Mouse (Mus musculus) right cerebral cortex, postnatal 25 days (tissue): ENCODE data around the gene Siglec1.
"Not testable (repeated sequence)": the region's sequence is repeated elsewhere in the genome, so short reads cannot be mapped to it uniquely, and the experiment has no call there.

ENCODE experiments used
- DNase-seq: peaks from one replicate; pipeline ENCODE4 v3.0.0; 2022

Siglec1 gene

DNA sequence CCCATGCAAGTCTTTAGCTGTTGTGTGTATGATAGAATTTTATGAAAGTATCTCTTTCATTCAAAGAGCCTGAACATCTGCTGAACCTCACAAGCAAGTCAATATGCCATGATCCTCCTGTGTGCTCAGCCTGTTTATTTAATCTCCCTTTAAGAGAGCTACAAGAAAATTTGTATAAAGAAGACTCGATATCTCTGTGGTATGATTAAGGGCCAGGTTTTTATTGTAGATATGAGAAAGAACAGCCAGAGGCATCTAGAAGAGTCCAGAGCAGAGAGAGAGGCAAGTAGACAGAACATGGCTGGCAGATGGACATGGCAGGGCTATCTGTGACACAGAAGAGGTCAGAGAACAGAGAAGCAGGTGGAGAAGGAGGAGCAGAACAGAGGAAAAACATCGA lies 40.5 kb downstream of the Siglec1 start:
- DNase-seq: no peak

DNA sequence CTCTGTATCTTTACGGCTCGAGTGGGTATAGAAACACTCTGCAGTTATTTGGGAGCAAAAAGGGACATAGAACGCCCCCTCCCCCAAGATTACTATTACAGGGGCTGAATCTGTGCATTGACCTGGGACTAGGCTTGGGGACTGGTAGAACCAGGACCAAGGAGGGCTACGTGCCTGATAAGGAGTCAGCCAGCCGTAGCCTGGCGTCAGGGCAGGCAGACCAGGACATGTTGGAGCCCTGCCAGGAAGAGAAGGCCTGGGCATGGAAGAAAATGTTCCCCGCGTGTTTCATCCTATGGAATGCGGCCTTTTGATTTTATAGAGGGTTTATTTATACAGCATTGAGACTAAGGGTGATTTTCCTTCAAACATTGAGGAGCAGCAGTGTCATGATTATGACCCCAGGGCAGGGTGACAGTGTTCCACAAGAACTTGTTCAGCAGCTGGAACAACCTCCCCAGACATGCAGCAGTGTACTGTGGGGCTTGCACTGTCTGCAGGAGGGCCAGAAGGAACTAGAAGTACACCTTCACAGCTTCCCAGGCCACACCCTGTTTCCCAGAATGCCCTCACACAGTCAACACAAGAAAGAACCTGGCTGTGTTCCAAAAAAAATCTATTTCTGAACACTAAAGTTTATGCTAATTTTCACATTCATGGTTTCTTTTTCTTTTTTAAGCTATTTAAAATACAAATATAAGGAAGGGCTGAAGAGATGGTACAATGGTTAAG lies 41.4 kb downstream of the Siglec1 start:
- DNase-seq: no peak

DNA sequence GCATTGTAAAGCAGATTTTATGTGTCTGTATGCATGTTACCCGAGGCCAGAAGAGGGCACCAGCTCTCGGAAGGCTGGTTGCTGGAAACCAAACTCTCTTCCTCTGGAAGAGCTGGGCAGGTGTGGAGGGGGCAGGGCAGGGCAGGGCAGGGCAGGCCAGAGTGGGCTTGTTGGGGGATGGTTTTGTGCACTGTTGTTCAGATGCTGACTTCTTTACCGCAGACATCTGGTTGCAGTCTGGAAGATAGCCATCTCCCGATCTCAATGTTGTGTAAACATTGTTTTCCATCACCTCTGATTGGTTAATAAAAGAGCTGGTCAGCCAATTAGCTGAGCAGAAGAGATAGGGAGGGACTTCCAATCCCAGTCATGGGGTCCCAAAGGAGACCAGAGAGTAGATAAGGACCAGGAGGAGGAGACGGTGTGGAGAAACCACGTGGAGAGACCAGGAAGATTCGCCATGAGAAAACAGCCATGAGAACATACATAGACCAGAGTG lies 42.2 kb downstream of the Siglec1 start:
- no peak for DNase-seq

DNA sequence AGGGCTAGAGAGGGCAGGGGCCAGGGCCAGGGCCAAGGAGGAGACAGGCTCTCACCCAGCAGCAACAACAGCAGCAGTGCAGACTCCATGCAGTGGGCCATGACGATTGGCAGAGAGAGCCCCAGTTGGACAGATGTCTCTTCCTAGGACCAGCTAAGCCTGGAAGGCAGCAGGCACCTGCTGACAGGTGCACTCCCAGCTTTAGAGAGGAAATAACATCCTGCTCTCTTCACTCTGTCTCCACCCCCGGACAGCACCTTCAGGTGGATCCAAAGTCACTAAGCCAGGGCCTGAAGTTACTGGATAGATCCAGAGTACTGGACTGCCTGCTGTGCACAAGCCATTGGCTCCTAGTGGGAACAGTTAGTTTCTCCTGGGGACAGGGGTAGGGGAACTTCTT lies 43.6 kb downstream of the Siglec1 start, which contains the start of gene Gfra4:
Gene Gfra4 (minus strand): TSS at position 101 of the 400 bp plus-strand sequence.
- DNase-seq: no peak

DNA sequence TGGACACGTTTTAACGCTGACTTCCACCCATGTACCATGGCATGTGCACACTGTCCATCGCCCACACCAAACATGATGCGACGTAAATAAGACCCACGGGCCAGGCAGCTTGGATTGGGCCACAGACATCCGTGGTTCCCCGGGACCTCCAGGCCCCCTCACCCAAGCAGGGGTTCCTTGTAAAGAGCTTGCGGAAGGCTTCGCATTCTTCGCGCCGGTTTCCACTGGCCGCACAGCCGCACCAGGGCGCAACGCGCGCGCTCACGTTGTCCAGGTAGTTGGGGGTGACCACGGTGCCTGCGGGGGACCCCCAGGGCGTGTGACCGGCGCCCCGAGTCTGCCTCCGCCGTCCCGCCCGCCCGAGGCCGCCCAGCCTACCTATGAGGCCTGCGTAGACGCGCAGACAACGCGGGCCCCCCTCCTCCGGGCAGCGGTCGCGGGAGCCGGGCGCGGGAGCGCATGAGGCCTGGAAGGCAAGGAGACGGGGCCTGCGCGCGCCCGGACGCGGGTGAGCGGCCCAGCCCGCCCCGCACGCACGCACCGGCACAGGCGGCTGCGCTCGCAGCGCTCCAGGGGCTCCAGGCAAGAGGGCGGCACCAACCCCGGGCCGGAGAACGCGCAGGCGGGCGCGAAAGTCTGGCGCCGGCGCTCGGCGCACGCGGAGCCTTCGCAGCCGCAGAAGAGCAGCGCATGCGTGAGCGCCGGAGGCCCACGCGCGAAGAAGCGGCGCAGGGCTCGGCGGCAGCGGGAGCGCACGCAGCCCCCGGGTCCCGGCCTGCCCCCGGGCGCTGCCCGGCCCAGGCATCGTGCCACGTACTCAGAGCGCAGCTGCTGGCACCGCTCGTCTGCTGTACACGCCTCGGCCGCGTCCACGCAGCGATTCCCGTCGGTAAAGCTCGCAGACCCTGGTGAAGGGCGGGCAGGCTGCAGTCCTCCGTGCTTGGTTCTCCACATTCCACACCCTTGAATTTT lies 45.4 kb downstream of the Siglec1 start:
- DNase-seq: peak; percentile 89

DNA sequence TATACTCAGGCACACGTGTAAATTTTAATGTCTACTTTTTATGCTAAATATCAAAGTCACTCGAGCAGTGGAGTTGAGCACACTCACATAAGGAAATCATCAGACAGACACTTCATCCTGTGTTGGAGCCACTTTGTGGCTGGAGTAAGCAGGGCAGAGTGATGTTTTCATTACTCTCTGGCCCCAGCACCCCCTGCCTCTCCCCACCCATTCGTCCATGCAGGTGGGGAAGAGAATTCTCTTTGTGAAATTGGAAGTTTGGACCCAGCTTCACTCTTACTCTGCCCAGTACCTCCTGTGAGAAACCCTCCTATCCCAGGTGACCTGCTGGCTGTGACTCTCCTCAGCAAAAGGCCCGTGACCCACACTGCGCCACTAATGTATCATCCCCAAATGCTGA lies 47.9 kb downstream of the Siglec1 start:
- DNase-seq: no peak

DNA sequence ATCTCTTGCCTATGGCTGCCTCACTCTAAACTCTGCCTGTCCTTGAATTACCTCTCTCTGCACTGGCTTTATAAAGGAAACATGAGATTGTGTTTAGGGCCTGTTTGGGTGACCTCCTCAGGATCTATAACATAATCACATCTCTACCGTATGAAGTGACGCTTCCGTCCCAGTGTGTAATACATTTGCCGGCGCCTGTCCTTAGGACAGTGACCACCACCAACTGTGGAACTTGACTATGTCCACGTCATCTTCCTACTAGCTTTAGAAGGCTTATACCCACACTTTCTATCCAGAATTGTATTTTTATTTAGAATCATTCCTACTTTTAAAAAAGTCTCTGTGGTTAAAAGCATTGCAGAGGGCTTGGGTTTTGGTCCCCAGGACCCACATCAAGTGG lies 48.4 kb downstream of the Siglec1 start:
- DNase-seq: no peak

DNA sequence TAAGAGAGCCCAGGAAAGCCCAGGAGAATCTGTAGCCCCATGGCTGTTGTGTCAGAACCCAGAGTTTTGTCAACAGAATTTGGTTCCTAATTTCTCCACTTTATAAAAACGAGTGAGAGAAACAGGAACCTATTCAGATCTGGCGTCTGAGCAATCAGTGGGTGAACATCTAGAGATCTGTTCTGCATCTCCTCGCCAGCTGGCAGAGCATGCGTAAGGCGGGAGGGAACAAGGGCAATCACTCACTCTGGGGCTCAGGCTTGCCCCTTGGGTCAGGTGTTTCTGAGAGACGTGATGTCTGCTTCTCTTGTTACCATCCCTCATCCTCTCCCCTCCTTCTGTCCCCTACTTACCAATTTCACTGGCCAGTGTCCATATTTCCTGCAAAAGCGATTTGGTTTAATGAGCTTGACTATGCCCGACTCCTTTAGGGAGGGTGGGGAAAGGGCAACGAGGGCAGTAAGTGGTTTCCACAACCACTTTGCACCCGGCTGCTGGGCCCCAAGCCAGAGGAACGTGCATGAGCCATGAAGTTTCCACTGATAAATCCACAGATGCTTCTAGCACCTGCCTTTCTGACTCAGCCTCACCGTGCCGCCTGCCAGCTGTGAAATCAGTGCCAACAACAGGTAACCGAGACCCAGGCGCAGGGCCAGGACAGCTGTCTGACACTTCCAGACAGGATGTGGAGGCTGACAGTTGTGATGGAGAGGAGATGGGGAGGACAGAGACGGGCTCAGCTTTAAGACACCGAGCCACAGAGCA lies 49.2 kb downstream of the Siglec1 start:
- peak; percentile 58 for DNase-seq

DNA sequence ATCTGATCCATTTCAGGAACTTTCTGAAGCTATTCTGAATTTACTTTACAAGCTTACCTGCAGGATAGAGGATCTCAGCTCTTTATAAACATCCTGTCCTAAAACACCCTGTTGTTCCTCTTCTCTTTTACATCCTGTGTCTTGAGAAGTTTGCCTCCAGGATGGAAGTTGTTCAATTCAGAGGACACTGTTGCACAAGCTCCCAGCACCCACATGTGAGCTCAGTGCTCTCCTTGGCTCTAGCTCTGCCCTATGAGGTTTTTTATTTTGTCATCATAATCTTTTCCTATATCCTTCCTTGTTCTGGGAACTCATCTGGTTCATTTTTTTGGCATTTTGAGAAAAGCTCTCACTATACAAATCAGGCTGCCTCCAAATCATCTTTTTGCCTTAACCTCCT lies 49.8 kb downstream of the Siglec1 start:
- DNase-seq: no peak

DNA sequence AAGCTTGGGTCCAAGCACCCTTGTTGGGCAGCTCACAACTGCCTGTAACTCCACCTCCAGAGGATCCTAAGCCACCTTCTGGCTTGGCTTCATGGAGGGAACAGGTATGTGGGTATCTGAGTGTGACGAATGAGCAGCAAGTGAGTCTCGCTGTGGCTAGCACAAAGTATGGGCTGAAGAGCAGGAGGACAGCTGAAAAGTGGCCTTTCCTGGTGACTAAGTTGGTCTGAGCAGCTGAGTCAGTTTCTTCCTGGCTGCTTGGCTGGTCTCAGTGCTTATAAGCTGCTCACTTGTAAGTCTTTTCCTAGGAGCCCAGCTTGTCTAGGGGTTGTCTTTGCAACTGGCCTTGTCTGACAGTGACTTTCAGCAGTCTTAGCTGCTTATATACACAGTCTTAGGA lies 50.2 kb downstream of the Siglec1 start:
- DNase-seq: no peak

DNA sequence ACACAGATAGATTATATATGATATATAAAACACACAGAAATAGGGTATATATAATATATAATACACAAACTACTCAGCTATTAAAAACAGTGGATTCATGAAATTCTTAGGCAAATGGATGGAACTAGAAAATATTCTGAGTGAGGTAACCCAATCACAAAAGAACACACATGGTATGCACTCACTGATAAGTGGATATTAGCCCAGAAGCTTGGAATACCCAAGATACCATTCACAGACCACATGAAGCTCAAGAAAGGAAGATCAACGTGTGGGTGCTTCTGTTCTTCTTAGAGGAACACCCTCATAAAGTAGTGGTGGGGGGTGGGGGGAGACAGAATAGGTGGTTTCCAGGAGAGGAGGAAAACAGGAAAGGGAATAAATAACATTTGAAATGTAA lies 55.2 kb downstream of the Siglec1 start:
- DNase-seq: not testable (repeated sequence)

DNA sequence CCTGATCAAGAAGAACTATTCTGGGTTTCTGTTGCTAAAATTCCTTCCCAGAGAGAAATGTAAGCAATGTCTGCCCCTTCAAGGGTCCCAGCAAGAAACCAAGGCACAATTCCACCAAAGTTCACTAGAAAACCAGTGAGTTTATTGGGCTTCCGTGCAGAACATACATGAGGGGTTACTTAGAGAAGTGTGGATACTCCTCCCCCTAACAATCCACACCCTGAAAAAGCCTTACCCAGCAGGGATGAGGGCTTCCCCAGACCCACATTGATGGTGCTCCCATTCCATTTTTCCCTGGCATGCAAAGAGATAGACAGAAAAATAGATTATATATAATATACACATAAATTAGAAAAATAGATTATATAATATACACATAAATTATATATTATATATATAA lies 55.6 kb downstream of the Siglec1 start:
- no peak for DNase-seq

DNA sequence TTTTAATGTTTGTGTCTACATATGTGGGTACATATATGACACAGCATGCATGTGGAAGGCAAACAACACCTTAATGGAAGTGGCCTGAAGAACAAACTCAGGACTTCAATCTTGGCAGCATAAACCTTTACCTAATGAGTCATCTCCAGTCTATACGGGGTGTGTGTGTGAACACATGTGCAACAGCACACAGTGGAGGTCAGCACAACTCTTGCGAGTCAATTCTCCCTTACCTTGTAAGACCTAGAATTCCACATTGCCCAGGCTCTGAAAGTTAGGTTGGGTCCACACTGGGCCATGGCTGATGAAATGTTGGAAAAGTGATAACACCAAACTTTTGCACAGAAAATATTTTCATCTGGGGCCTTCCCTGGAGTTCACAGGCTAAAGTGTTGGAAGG lies 56.0 kb downstream of the Siglec1 start:
- DNase-seq: no peak

DNA sequence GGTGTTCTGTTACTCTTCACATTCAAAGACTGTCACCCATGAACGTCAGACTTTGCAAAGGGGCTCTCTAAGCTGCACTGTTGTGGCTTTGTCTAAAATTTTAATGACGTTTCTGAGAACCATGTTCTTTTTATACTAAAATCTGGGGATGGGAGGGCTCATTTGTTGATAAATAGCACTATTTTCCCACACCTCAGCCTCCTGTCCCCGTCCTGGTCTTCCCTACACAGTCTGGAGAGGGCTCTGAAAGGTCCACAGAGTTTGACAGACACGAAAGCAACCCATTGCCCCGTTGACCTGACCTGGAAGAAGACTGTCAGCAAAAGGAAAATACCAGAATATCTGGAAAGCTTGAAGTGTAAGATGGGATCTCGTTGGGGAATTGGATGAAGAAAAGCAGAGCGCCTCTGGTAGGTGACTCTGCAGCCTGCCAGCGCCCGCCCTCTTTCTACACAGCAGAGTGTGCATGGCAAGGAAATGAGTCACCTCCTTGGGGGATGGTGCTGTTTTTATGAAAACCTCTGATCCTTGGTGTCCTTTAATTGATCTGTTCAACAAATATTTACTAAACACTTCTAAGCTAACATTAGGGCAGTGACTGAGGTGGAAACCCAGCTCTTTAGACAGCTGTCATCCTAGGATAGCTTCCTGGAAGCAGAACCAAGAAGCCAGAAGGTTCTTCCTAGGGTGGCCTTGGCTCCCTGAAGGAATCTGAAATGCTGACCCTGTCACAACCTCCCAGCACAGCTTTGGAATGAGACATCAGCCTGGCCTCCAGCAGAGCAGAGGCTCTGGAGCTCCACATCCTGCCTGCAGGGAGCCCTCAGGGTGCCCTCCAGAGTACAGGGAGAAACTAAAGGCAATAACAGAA lies 57.3 kb downstream of the Siglec1 start:
- DNase-seq: no peak

DNA sequence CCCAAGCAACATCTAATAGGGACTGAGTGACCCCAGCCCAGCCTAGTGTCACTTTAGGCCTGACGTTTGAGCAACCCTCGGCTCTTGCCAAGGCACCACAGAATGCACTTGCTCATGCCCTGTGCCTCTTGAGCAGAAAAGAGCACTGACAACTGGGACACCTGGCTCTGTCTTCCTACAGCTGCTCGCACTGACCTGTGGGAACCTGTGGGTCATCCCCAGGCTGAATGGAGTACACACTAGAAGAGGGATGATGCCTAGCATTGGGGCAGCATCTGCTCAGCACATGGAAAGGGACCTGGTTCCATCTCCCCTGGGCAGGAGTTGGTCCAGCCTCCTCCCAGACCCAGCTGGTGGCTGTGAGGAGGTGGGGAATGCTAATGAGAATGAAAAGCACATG lies 59.6 kb downstream of the Siglec1 start:
- DNase-seq: no peak

DNA sequence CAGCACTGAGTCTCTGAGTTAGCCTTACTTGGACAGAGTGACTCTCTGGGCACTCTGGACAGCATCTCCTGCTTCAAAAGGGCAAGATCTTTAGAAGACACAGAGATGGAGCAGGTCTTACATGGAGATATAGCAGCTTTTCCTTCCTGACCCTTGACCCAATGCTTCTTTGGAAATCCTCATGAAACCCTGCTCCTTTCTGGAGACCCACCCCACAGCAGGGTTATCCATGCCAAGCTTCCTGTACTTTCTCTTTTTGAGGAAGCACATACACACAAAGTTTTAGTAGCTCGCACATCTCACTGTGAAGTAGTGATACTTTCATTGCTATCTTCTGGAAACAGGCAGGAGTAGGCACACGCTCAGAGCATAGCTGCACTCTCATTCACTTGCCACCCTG lies 61.3 kb downstream of the Siglec1 start:
- no peak for DNase-seq
